13 mouse cellular contexts compared by ENCODE assay signal in the genomic region with DNA sequence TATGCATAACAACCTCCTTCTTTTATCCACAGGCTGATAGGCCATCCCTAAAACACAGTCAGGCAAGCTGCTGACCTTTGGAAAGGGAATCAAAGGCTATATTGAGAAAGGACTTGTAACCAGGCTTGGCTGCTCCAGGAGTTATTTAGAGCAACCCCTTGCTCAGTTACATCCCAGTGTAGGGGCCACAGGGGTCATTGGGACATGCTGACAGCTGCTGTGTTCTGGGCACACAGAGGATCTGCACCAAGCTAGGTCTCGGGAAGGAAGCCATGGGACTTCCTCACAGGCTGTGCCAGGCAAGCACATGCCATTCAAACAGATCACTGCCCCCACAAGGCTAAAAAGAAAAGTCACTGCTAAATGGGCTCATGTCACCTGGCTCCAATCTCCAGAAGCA. TPM values are rescaled to one million over a fixed set of nuclear protein-coding genes. Genes with fewer than 3 reads are reported as not detected.
DNase-seq lines count a peak whose midpoint lies in the region; ATAC-seq and TF ChIP-seq lines count a peak whose summit lies in the region.
"Had no signal": no experiment of that assay in that cellular context is flagged by ENCODE, and none has a peak within 500 bp of the region (broad histone marks: within the 10 kb centered on the region; RNA-seq: fewer than 3 reads in every experiment).

No protein-coding gene starts in this region.

- no peak for TF ChIP-seq EP300 in stomach, postnatal 0 days (optimal IDR thresholded peaks at IDR 0.05)

- H3K4me2 ChIP-seq in intestine, embryonic 16.5 days (ENCODE audit: low read depth, low read length), result no peak overlapping the region
- no peak overlapping the region for H3K4me2 ChIP-seq in stomach, postnatal 0 days (replicated peaks; ENCODE audit: low read depth)
- no peak overlapping the region for H3K4me2 ChIP-seq in midbrain, embryonic 13.5 days (replicated peaks)
- H3K4me2 ChIP-seq: forebrain, embryonic 12.5 days; neural tube, embryonic 12.5 days had no signal

- no peaks in the 10 kb centered on the region; the same call in 1 of the 2 replicates for H3K9me3 ChIP-seq in intestine, embryonic 16.5 days (ENCODE audit: control insufficient read depth, low read length)
- H3K9me3 ChIP-seq in stomach, postnatal 0 days (ENCODE audit: control insufficient read depth, low read length), result no peaks in the 10 kb centered on the region
- H3K9me3 ChIP-seq in midbrain, embryonic 13.5 days, result no peaks in the 10 kb centered on the region
- H3K9me3 ChIP-seq: forebrain, embryonic 12.5 days; neural tube, embryonic 12.5 days had no signal

- no peak for TF ChIP-seq CTCF in stomach, postnatal 0 days (IDR thresholded peaks at IDR 0.05; ENCODE audit: low read depth)

- 0 out of 2 replicates have a peak, but pooled peaks have one; percentile 16 for ATAC-seq in intestine, embryonic 16.5 days
- no peak for ATAC-seq in stomach, postnatal 0 days (ENCODE audit: low FRiP score, low TSS enrichment)
- ATAC-seq in midbrain, embryonic 13.5 days, result no peak
- ATAC-seq: hindbrain, embryonic 16.5 days had no signal

- H3K4me1 ChIP-seq in intestine, embryonic 16.5 days (ENCODE audit: control insufficient read depth, insufficient read depth, low read length), result peaks cover 5% of the 10 kb centered on the region; the same call in 1 of the 2 replicates
- H3K4me1 ChIP-seq in stomach, postnatal 0 days (replicated peaks; ENCODE audit: control insufficient read depth, insufficient read depth), result no peaks in the 10 kb centered on the region
- H3K4me1 ChIP-seq in midbrain, embryonic 13.5 days (replicated peaks), result no peaks in the 10 kb centered on the region
- H3K4me1 ChIP-seq: forebrain, embryonic 12.5 days; neural tube, embryonic 12.5 days had no signal

- no peak overlapping the region for H3K9ac ChIP-seq in intestine, embryonic 16.5 days (ENCODE audit: low read depth, low read length)
- H3K9ac ChIP-seq in stomach, postnatal 0 days (ENCODE audit: low read length), result no peak overlapping the region
- H3K9ac ChIP-seq in midbrain, embryonic 13.5 days (replicated peaks), result no peak overlapping the region
- H3K9ac ChIP-seq: forebrain, embryonic 12.5 days; neural tube, embryonic 12.5 days had no signal

- DNase-seq in kidney, adult 11 months, result peak; percentile 57
- DNase-seq in kidney, adult 18-20 months, result no peak
- DNase-seq in 416B (ENCODE audit: low read depth), result peak; percentile 39
- DNase-seq in gastrocnemius, adult 18-20 months (ENCODE audit: low spot score), result peak; percentile 90
- DNase-seq in spleen, adult 18-20 months, result no peak
- DNase-seq in stomach, postnatal 0 days (ENCODE audit: low spot score), result no peak
- DNase-seq: cerebellum, adult 11-12 months; left cerebral cortex, postnatal 4 days had no signal

- 27% methylated on average over 1 of the region's 1 CpGs for WGBS in intestine, embryonic 16.5 days
- WGBS in stomach, postnatal 0 days, result 44% methylated on average over 1 of the region's 1 CpGs
- WGBS in midbrain, embryonic 13.5 days, result 76% methylated on average over 1 of the region's 1 CpGs

- no peaks in the 10 kb centered on the region for H3K27me3 ChIP-seq in intestine, embryonic 16.5 days (replicated peaks; ENCODE audit: control insufficient read depth, insufficient read depth, low read length)
- no peaks in the 10 kb centered on the region for H3K27me3 ChIP-seq in stomach, postnatal 0 days (ENCODE audit: control insufficient read depth, insufficient read depth, low read length)
- no peaks in the 10 kb centered on the region for H3K27me3 ChIP-seq in midbrain, embryonic 13.5 days
- H3K27me3 ChIP-seq: forebrain, embryonic 12.5 days; neural tube, embryonic 12.5 days had no signal

- no peaks in the 10 kb centered on the region for H3K36me3 ChIP-seq in intestine, embryonic 16.5 days (ENCODE audit: control insufficient read depth, insufficient read depth, low read length)
- H3K36me3 ChIP-seq in stomach, postnatal 0 days (ENCODE audit: control insufficient read depth, insufficient read depth, low read length), result no peaks in the 10 kb centered on the region
- no peaks in the 10 kb centered on the region for H3K36me3 ChIP-seq in midbrain, embryonic 13.5 days
- H3K36me3 ChIP-seq: forebrain, embryonic 12.5 days; neural tube, embryonic 12.5 days had no signal

- H3K4me3 ChIP-seq in intestine, embryonic 16.5 days (ENCODE audit: low read length), result no peak overlapping the region
- H3K4me3 ChIP-seq in stomach, postnatal 0 days (ENCODE audit: low read depth, low read length), result no peak overlapping the region
- H3K4me3 ChIP-seq in midbrain, embryonic 13.5 days (replicated peaks), result no peak overlapping the region
- H3K4me3 ChIP-seq: forebrain, embryonic 12.5 days; neural tube, embryonic 12.5 days had no signal

- 0 out of 2 replicates have a peak overlapping the region, but pooled peaks have one; percentile 43 for H3K27ac ChIP-seq in intestine, embryonic 16.5 days (ENCODE audit: low read length)
- no peak overlapping the region for H3K27ac ChIP-seq in stomach, postnatal 0 days (replicated peaks)
- H3K27ac ChIP-seq in midbrain, embryonic 13.5 days, result no peak overlapping the region
- H3K27ac ChIP-seq: forebrain, embryonic 12.5 days; neural tube, embryonic 12.5 days had no signal

RNA-seq across cellular contexts. Expression of a gene that starts 14.5 kb away (rescaled TPM):
- total RNA-seq in gastrocnemius, adult 18-20 months (2021), result 10 to 100 TPM; 27.9 to 28.9 TPM
- 162 and 166 TPM in 2 replicates for polyA plus RNA-seq in intestine, embryonic 16.5 days (2015; fragmentation: Nextera tagmentation; extraction: Ambion mirVana)
- 72.5 and 75.6 TPM in 2 replicates for polyA plus RNA-seq in stomach, postnatal 0 days (2015; fragmentation: Nextera tagmentation; extraction: Ambion mirVana)
- 159 TPM in 2 replicates for polyA plus RNA-seq in midbrain, embryonic 13.5 days (2015; fragmentation: Nextera tagmentation; extraction: Ambion mirVana)

RNA-seq across cellular contexts. Expression of a gene that starts 22.2 kb away (rescaled TPM):
- total RNA-seq in gastrocnemius, adult 18-20 months (2021), result 100 to 1,000 TPM; 462 to 552 TPM
- polyA plus RNA-seq in intestine, embryonic 16.5 days (2015; fragmentation: Nextera tagmentation; extraction: Ambion mirVana), result 831 and 949 TPM in 2 replicates
- polyA plus RNA-seq in stomach, postnatal 0 days (2015; fragmentation: Nextera tagmentation; extraction: Ambion mirVana), result 740 and 754 TPM in 2 replicates
- 700 and 708 TPM in 2 replicates for polyA plus RNA-seq in midbrain, embryonic 13.5 days (2015; fragmentation: Nextera tagmentation; extraction: Ambion mirVana)

RNA-seq across cellular contexts. Expression of a gene that starts 34.5 kb away (rescaled TPM):
- total RNA-seq in gastrocnemius, adult 18-20 months (2021), result 10 to 100 TPM; 19.5 to 22.6 TPM
- polyA plus RNA-seq in intestine, embryonic 16.5 days (2015; fragmentation: Nextera tagmentation; extraction: Ambion mirVana), result 42.5 and 50.5 TPM in 2 replicates
- polyA plus RNA-seq in stomach, postnatal 0 days (2015; fragmentation: Nextera tagmentation; extraction: Ambion mirVana), result 24.6 and 27.5 TPM in 2 replicates
- polyA plus RNA-seq in midbrain, embryonic 13.5 days (2015; fragmentation: Nextera tagmentation; extraction: Ambion mirVana), result 34.4 and 36.9 TPM in 2 replicates

RNA-seq across cellular contexts. Expression of a gene that starts 37.5 kb away (rescaled TPM):
- total RNA-seq in gastrocnemius, adult 18-20 months (2021), result under 1 TPM in 1 of 2 experiments, not detected in 1; 0.59 TPM
- polyA plus RNA-seq in intestine, embryonic 16.5 days (2015; fragmentation: Nextera tagmentation; extraction: Ambion mirVana), result 3.7 and 4.1 TPM in 2 replicates
- polyA plus RNA-seq in stomach, postnatal 0 days (2015; fragmentation: Nextera tagmentation; extraction: Ambion mirVana), result 1.3 and 1.9 TPM in 2 replicates
- 3.2 and 3.3 TPM in 2 replicates for polyA plus RNA-seq in midbrain, embryonic 13.5 days (2015; fragmentation: Nextera tagmentation; extraction: Ambion mirVana)

RNA-seq across cellular contexts. Expression of a gene that starts 40.6 kb away (rescaled TPM):
- total RNA-seq in gastrocnemius, adult 18-20 months (2021), result 1 to 10 TPM; 6.1 to 7.5 TPM
- polyA plus RNA-seq in intestine, embryonic 16.5 days (2015; fragmentation: Nextera tagmentation; extraction: Ambion mirVana), result 31.6 and 35.6 TPM in 2 replicates
- polyA plus RNA-seq in stomach, postnatal 0 days (2015; fragmentation: Nextera tagmentation; extraction: Ambion mirVana), result 21.3 and 21.4 TPM in 2 replicates
- polyA plus RNA-seq in midbrain, embryonic 13.5 days (2015; fragmentation: Nextera tagmentation; extraction: Ambion mirVana), result 40.3 and 42.7 TPM in 2 replicates

Comparison
In these comparisons a context has a peak if more than half of its experiments do, and no peak if none do; other contexts are left out.
1. DNase-seq: peak in kidney, adult 11 months (single experiment), 416B (single experiment) and gastrocnemius, adult 18-20 months (single experiment); none in kidney, adult 18-20 months (single experiment), spleen, adult 18-20 months (0 of 2) and stomach, postnatal 0 days (single experiment).